Mouse (Mus musculus) neural tube, embryonic 14.5 days (tissue): ENCODE measurements at regions not wholly inside any gene's neighbourhood (a gene's known extent, or its start where the extent isn't known, plus 50 kb on each side); places are given as distances from the start of the nearest gene placed in this dataset.

Experiments
- ATAC-seq: fragments of 200-750 bp; cut with Nextera tagmentation; 2 replicates; pipeline ENCODE4 v1.8.0; 2017; ENCODE audit warnings: low read depth, mild to moderate bottlenecking, moderate TSS enrichment, moderate library complexity
- H3K27ac ChIP-seq: fragments of 300-500 bp; sonication (generic); 2 replicates; pipeline ENCODE4 v1.5.1; 2014; ENCODE audit warnings: low read depth, mild to moderate bottlenecking, control low read depth, low read length, moderate library complexity, mixed read lengths
- H3K27me3 ChIP-seq: fragments of 300-500 bp; sonication (generic); 2 replicates; pipeline ENCODE4 v1.6.1; 2014; ENCODE audit warnings: low read length; ENCODE audit not compliant: control insufficient read depth, insufficient read depth
- H3K36me3 ChIP-seq: fragments of 300-500 bp; sonication (generic); 2 replicates; pipeline ENCODE4 v1.6.1; 2014; ENCODE audit warnings: low read length, mixed read lengths; ENCODE audit not compliant: control insufficient read depth, insufficient read depth
- H3K4me1 ChIP-seq: fragments of 300-500 bp; sonication (generic); 2 replicates; pipeline ENCODE4 v1.6.1; 2014; ENCODE audit warnings: low read length; ENCODE audit not compliant: control insufficient read depth, insufficient read depth
- H3K4me2 ChIP-seq: fragments of 300-500 bp; sonication (generic); 2 replicates; pipeline ENCODE4 v1.6.1; 2014; ENCODE audit warnings: mild to moderate bottlenecking, low read depth, low read length, control low read depth
- H3K4me3 ChIP-seq: fragments of 300-500 bp; sonication (generic); 2 replicates; pipeline ENCODE4 v1.5.1; 2014; ENCODE audit warnings: low read depth, low read length, control low read depth, mixed read lengths
- H3K9ac ChIP-seq: fragments of 300-500 bp; sonication (generic); replicated peaks from 2 replicates; pipeline ENCODE4 v1.6.1; 2014; ENCODE audit warnings: low read depth, mild to moderate bottlenecking, control low read depth, low read length, mixed read lengths
- H3K9me3 ChIP-seq: fragments of 300-500 bp; sonication (generic); 2 replicates; pipeline ENCODE4 v1.6.1; 2016; ENCODE audit warnings: low read length; ENCODE audit not compliant: control insufficient read depth
- WGBS: fragments of 180-500 bp; shearing (Covaris S2); extraction: QIAGEN DNeasy Blood & Tissue Kit; methylation state at CpG from one replicate; pipeline ENCODE4 v1.1.7; 2014; 5-methylcytosine and 5-hydroxymethylcytosine counted together

- no peak overlapping the region for H3K9ac ChIP-seq
- H3K27ac ChIP-seq = no peak overlapping the region
- no peak overlapping the region for H3K4me3 ChIP-seq
- no peaks in the 10 kb centered on the region for H3K36me3 ChIP-seq
- no peak overlapping the region for H3K4me2 ChIP-seq
- WGBS = 43% methylated on average over 5 of the region's 5 CpGs
- H3K9me3 ChIP-seq = no peaks in the 10 kb centered on the region
- ATAC-seq = peak; percentile 46; the same call in 1 of the 2 replicates
- H3K4me1 ChIP-seq = no peaks in the 10 kb centered on the region
- no peaks in the 10 kb centered on the region for H3K27me3 ChIP-seq
Observed at GRCm38 (mm10) chr5:47446305-47447028, 536.5 kb upstream of the Slit2 start.

- H3K36me3 ChIP-seq = no peaks in the 10 kb centered on the region
- no peak overlapping the region for H3K4me3 ChIP-seq
- WGBS = 94% methylated on average over 4 of the region's 4 CpGs
- H3K27ac ChIP-seq = no peak overlapping the region
- H3K4me2 ChIP-seq = no peak overlapping the region
- no peaks in the 10 kb centered on the region for H3K9me3 ChIP-seq
- no peak for ATAC-seq
- no peaks in the 10 kb centered on the region for H3K27me3 ChIP-seq
- no peaks in the 10 kb centered on the region for H3K4me1 ChIP-seq
- H3K9ac ChIP-seq = no peak overlapping the region
Observed at GRCm38 (mm10) chr5:47464848-47465247, 518.1 kb upstream of the Slit2 start.

GRCm38 (mm10) chr5:47469394-47469793 lies 513.5 kb upstream of the Slit2 start:
- no peak overlapping the region for H3K4me3 ChIP-seq
- H3K27ac ChIP-seq = no peak overlapping the region
- H3K9me3 ChIP-seq = no peaks in the 10 kb centered on the region
- no peak overlapping the region for H3K9ac ChIP-seq
- H3K36me3 ChIP-seq = no peaks in the 10 kb centered on the region
- no peak overlapping the region for H3K4me2 ChIP-seq
- ATAC-seq = no peak
- H3K27me3 ChIP-seq = no peaks in the 10 kb centered on the region
- H3K4me1 ChIP-seq = no peaks in the 10 kb centered on the region
- WGBS = 68% methylated on average over 5 of the region's 5 CpGs

GRCm38 (mm10) chr5:47472027-47472825 lies 510.7 kb upstream of the Slit2 start:
- H3K9ac ChIP-seq = no peak overlapping the region
- H3K27ac ChIP-seq = no peak overlapping the region
- H3K9me3 ChIP-seq = no peaks in the 10 kb centered on the region
- no peaks in the 10 kb centered on the region for H3K36me3 ChIP-seq
- H3K4me1 ChIP-seq = no peaks in the 10 kb centered on the region
- ATAC-seq = no peak
- WGBS = 82% methylated on average over 7 of the region's 7 CpGs
- no peak overlapping the region for H3K4me2 ChIP-seq
- H3K27me3 ChIP-seq = no peaks in the 10 kb centered on the region
- no peak overlapping the region for H3K4me3 ChIP-seq

GRCm38 (mm10) chr5:47479908-47480307 lies 503.0 kb upstream of the Slit2 start:
- H3K4me3 ChIP-seq = no peak overlapping the region
- no peaks in the 10 kb centered on the region for H3K4me1 ChIP-seq
- H3K27ac ChIP-seq = no peak overlapping the region
- H3K4me2 ChIP-seq = no peak overlapping the region
- no peaks in the 10 kb centered on the region for H3K27me3 ChIP-seq
- no peak for ATAC-seq
- H3K9ac ChIP-seq = no peak overlapping the region
- no peaks in the 10 kb centered on the region for H3K9me3 ChIP-seq
- no peaks in the 10 kb centered on the region for H3K36me3 ChIP-seq

GRCm38 (mm10) chr5:47496218-47496617 lies 486.7 kb upstream of the Slit2 start:
- ATAC-seq = no peak
- no peak overlapping the region for H3K9ac ChIP-seq
- H3K9me3 ChIP-seq = no peaks in the 10 kb centered on the region
- H3K4me2 ChIP-seq = no peak overlapping the region
- WGBS = 7% methylated on average over 3 of the region's 3 CpGs
- H3K27ac ChIP-seq = no peak overlapping the region
- no peaks in the 10 kb centered on the region for H3K36me3 ChIP-seq
- H3K4me3 ChIP-seq = no peak overlapping the region
- H3K4me1 ChIP-seq = no peaks in the 10 kb centered on the region
- H3K27me3 ChIP-seq = no peaks in the 10 kb centered on the region

GRCm38 (mm10) chr5:47502764-47503416 lies 480.0 kb upstream of the Slit2 start:
- no peak overlapping the region for H3K9ac ChIP-seq
- WGBS = 75% methylated on average over 4 of the region's 4 CpGs
- no peak overlapping the region for H3K4me2 ChIP-seq
- H3K27me3 ChIP-seq = no peaks in the 10 kb centered on the region
- no peaks in the 10 kb centered on the region for H3K36me3 ChIP-seq
- H3K4me1 ChIP-seq = no peaks in the 10 kb centered on the region
- H3K4me3 ChIP-seq = no peak overlapping the region
- ATAC-seq = no peak
- no peak overlapping the region for H3K27ac ChIP-seq
- no peaks in the 10 kb centered on the region for H3K9me3 ChIP-seq

- no peak overlapping the region for H3K4me2 ChIP-seq
- H3K4me1 ChIP-seq = no peaks in the 10 kb centered on the region
- H3K27ac ChIP-seq = no peak overlapping the region
- no peak overlapping the region for H3K9ac ChIP-seq
- 78% methylated on average over 4 of the region's 4 CpGs for WGBS
- no peak for ATAC-seq
- H3K36me3 ChIP-seq = no peaks in the 10 kb centered on the region
- H3K4me3 ChIP-seq = no peak overlapping the region
- no peaks in the 10 kb centered on the region for H3K27me3 ChIP-seq
- no peaks in the 10 kb centered on the region for H3K9me3 ChIP-seq
Observed at GRCm38 (mm10) chr5:47508689-47509301, 474.1 kb upstream of the Slit2 start.
